In genomic region chr9:14951072-14951471, GRCm38 (mm10) we compare ENCODE assay signal across 25 mouse cellular contexts. TPM values are rescaled to one million over a fixed set of nuclear protein-coding genes. Genes with fewer than 3 reads are reported as not detected.
"Had no signal": no experiment of that assay in that cellular context is flagged by ENCODE, and none has a peak within 500 bp of the region (broad histone marks: within the 10 kb centered on the region; RNA-seq: fewer than 3 reads in every experiment).

No protein-coding gene starts in this region.

- H3K27ac ChIP-seq: kidney, postnatal 0 days; layer of hippocampus, adult 2 months; limb, embryonic 15.5 days; liver, embryonic 14.5 days; macrophage; stomach, embryonic 15.5 days had no signal

- H3K4me1 ChIP-seq: limb, embryonic 15.5 days; stomach, embryonic 15.5 days had no signal

- H3K9ac ChIP-seq: limb, embryonic 15.5 days; liver, embryonic 14.5 days; liver, postnatal 0 days; lung, embryonic 14.5 days; stomach, embryonic 15.5 days had no signal

- ATAC-seq: liver, postnatal 0 days; lung, postnatal 0 days; midbrain, embryonic 16.5 days had no signal

- H3K27me3 ChIP-seq: limb, embryonic 15.5 days; stomach, embryonic 15.5 days had no signal

- DNase-seq: kidney, adult 2 months; kidney, postnatal 25 days; layer of hippocampus, adult 9-11 months; liver, postnatal 0 days; lung, embryonic 14.5 days; retina, postnatal 1 day; right cerebral cortex, postnatal 25 days; spleen, adult 18-20 months; thymus, postnatal 25 days had no signal

- H3K9me3 ChIP-seq: limb, embryonic 15.5 days; stomach, embryonic 15.5 days had no signal

- H3K36me3 ChIP-seq: limb, embryonic 15.5 days; stomach, embryonic 15.5 days had no signal

- H3K4me3 ChIP-seq: layer of hippocampus, adult 2 months; limb, embryonic 15.5 days; myocyte; stomach, embryonic 15.5 days had no signal

- H3K4me2 ChIP-seq: limb, embryonic 15.5 days; liver, embryonic 11.5 days; lung, embryonic 14.5 days; stomach, embryonic 15.5 days had no signal

RNA-seq across cellular contexts. Expression of gene Izumo1r, which starts 47.3 kb away (rescaled TPM):
- total RNA-seq: layer of hippocampus, adult 2 months; layer of hippocampus, postnatal 25 days; left cerebral cortex, adult 18-20 months; left cerebral cortex, postnatal 25 days; monocyte, adult 5-6 weeks had no signal
- polyA plus RNA-seq: limb, embryonic 11.5 days; liver, embryonic 11.5 days; liver, embryonic 14.5 days; liver, postnatal 0 days; macrophage; midbrain, embryonic 16.5 days; myocyte; neural tube, embryonic 11.5 days; stomach, embryonic 15.5 days had no signal
